Mouse (Mus musculus) c-Kit-positive CD71-negative TER-119-negative erythroid progenitor cells, embryonic 14.5 days (primary cell): ENCODE measurements around the gene Lrrc63.

Experiments used
- DNase-seq: peaks from one replicate; pipeline ENCODE4 v3.0.0-alpha.2; 2013; ENCODE audit warnings: low read depth

Gene Lrrc63

DNA sequence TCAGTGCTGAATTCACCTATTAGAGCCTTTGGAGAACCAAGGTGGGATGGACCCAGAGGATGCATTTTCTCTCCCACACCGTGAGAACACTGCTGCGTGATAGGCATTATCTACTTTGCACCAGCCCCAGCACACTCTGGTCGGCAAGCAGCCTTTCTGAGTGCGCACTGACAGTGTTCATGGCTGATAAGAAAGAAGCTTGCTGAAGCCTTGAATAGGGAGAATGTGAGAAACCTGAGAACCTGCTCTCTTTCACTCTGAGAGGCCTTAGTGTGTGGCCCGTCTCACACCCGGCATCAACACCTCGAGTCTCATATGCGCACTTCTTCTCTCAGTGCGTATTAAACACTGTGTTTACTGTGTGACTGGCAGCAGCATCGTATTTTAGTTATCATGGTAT lies 7.8 kb upstream of the Lrrc63 start:
- peak; percentile 17 for DNase-seq

DNA sequence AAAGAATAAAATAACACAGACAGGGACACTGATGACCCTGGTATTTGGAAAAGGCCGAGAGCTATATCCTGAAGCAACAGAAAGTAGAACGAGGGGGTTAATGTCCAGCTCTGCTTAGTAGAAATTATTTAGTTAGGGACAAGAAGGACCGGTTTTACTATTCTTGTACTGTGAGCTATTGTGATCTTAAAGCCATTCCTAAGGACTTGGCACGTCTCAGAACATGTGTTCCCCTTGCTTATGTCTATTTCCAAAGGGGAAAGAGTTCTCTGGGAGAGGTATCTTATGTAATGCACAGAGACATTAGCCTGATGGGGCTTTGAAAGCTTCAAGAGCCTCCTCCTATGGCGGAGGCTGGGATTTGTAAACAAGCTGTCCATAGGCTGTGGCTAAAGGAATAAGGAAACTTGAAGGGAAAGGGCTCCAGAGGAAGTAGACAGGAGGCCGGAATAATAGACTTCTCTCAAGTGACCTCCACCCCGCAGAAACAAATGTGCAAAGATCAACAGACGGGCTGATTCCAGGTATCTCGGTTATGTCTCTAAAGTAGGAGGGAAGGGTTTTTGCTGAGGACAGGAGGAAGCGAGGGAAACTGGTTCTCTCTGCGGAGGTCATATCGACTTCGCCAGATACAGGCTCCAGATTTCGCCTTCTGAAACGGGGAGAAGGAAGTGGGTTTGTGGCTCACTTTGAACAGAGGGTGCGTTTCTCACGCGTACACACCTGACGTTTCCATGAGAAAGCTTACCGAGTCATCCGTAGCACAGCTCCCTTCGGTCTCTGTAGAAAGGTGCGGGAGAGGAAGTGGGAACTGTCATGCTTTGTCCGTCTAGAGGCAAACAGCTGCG lies 5.7 kb upstream of the Lrrc63 start:
- no peak for DNase-seq

DNA sequence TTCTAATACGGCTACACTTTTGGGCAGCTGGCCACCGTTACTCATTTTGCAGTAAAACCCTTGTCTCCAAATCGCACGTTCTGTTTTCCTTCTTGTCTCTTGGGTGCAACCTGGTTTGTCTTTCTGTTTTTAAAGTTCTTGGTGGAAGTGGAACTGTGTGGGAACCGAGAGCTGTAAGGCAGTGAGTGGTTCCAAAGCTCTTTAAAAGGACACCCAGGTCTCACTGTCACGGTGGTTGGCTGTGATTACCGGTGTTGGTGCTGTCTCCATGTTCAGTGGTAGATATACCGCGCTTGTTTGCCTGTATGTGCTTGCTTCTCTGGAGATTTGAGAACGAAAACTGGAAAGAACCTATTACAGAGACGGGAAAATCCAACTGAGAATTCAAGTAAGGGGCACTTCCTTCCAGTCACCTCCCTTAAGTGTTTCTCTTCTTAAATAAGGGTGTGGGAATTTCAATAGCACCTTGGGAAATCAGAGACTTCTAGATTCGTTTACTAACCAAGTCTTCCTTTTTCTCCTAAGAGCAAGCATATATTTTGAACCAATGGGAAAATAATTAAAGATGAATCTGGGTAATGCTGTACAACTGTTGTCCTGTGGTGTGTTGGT lies 749 bp upstream of the Lrrc63 start:
- DNase-seq: no peak

DNA sequence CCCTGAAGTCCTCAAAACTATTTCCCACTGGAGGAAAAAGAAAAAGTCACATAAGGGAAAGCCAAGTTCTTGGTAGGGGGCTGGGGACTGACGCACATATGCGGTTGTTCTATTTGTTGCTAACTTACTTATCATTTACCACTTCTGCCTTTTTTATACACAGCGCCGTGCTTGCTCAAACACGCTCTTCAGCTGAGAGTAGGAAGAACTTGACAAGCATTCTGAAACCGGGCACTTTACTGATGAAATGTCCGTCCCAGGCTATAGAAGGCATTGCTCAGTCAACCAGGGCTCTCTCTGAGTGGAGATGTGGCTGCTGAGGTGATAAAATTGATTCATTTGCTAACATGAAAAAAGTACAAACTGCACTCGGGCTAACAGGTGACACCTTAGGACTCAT lies 9.0 kb downstream of the Lrrc63 start:
- no peak for DNase-seq

DNA sequence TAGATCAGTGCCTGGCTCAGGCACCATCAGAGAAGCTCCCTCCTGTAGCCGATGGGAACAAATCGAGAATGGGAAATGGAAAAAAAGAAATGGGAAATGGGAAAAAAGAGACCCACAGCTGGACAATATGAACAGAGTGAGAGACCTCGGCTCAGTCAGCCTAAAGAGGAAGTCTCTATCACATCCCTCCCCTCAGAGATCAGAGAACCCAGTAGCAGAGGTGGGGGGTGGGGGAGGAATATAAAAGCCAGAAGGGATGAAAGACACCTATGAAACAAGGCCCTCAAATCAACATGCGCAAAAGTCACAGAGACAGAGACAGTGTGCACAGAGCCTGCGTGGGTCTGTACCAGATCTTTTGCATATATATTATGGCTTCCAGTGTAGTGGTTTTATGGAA lies 27.7 kb downstream of the Lrrc63 start:
- no peak for DNase-seq

DNA sequence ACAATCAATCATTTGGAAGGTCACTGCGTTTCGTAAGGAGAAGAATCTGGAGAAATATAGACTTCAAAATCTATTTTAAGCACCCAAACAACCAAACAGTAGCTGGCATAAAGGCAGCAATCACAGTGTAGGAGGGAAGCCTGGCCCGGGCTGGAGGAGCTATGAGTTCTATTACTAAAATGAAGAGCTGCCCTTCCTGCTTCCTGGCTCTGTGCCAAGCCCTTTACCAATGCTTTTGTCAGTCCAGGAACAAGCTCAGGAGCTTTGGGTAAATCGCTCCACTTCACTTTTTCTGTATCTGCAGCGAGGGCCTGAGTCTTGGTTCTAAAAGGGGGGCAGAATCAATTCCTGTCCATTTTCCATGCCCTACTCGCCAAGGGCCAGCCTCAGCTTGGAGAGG lies 52.7 kb downstream of the Lrrc63 start:
- no peak for DNase-seq

DNA sequence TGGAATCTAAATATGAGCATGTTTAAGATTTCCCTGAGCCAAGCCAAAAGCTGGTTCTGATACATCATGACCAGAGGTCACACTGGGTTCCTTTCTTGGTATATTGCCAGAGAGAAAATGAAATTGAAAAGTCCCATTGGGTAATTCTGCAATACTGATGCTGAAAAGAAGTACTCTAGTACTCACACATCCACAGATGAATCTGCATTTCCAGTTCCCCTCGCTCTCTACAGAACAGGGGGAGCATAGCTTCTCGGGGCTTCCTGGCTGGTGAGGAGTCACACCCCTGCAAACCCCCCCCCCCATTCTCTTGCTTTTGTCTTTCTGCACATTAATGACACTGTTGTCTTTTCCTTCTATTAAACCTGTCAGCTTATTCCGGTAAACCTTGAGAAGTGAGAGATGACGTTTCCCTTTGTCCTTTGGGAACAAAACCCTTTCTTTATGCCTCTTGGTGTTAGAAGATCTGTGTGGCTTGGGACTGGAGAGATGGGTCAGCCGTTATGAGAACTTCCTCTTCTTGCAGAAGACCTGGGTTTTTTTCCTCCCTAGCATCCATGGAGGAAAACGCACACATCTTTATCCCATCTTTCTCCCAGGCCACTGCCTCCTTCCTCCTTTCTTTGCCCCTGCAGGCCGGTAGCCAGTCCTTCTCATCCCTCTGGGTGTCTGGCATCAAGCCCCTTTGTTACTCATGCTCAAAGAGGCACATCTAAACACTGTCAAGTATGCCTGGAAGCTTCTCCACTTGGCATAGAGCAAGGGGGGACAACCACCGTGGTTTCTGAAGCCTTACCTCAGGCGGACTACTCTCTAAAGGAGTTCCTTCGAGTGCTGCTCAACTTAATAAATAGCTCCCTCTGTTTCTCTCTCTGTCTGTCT lies 55.1 kb downstream of the Lrrc63 start:
- no peak for DNase-seq

DNA sequence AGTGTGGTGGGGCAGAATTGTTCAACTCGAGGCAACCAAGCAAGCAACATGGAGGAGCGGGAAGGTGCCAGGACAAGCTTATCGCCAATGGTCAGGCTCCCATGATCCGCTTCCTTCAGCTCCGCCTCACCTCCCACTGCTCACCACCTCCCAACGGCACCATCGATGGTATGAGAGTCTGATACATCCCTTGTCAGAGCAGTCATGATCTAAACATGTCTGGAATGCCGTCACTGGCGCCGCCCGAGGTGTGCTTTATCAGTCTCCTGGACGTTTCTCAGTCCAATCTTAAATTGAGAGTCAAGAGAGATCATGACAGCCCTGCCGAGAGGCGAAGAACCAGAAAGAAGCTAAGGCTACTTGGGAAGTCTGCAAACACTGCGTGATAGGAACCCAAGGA lies 59.6 kb downstream of the Lrrc63 start:
- DNase-seq: no peak

DNA sequence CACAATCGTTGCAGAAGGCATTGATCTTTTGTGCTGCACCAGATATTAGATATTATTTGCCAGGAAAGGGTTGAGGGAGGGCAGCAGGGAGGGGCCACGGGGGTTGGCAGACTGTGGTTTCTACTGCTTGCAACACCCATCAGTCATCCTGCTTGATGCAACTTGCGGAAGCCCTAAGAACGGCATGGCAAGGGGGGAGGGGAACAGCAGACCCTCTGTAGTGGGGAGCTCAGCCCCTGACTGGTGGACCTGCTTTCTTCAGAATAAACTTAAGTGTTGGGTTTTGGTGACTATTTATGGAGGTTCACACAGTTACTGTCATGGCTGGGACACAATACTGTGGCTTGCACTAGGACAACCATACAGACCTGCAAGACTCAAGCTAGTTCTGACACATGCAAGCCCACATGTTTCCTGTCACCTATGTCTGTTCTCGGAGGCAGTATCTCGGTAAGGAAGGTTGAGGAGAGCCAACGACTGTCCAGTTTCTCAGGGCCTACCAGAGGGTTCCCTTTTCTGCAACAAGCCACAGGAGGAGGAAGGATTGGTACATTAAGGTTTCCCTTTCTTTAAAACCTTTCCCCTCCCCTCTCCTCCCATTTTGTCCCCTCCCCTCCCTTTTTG lies 61.2 kb downstream of the Lrrc63 start:
- DNase-seq: peak; percentile 32

DNA sequence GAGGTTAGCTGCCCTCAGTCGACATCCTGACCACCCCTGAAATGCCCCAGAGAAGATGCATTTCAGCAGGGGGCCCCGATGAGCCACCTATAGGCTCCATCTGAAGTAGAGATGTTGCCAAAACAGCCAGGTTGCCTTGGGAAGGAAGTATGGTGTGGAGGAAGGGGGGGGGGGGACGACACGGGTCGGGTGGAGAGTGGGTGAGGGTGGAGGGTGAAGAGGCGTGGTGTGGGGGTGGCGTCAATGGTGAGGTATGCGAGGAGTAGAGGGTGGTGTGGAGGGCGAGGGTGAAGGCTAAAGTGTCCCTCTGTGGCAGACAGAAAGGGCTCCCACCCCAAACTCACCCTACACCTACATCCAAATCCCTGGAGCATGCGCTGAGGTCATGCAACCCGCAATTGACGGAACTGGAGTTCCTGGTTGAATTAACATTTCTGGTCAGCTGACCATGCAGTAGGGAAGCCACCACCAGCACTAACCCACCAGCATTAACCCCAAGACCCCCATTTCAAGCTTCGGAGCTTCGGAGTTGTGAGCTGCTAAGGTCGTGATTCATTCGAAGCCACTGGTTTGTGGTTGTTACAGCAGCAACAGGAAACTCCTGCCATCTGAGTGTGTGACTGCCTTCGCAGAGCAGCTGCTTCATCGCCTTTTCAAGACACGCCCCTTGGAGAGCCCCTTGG lies 62.1 kb downstream of the Lrrc63 start:
- peak; percentile 49 for DNase-seq

DNA sequence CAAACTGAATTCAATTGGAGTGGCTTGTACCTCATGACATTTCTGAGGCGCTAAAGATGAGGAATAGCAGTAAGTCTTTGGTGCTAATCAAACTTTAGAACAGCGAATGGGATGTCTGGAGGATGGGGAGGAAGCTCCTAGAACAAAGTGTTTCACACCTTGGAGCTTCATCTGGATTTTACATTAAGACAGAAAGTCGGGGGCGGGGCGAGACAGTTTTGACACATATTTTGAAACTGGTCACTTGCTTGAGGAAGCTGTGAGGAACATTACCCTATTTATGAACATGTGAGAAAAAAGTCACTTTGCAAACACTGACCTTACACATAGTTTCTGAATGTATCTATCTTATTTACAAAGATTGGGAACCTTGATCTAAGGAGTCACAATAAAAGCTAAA lies 65.5 kb downstream of the Lrrc63 start:
- no peak for DNase-seq

DNA sequence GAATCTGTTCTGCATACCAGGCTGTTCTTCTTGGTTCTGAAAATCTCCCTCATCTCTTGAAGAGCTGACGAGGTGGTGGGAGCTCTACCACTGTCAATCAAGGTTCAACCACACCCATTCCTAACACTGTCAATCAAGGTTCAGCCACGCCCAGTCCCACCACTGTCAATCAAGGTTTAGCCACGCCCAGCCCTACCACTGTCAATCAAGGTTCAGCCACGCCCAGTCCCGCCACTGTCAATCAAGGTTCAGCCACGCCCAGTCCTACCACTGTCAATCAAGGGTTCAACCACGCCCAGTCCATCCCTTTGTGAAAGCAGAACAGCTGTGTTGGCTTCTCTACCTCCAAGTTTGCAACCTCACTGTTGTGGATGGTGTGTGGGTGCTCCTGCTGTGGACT lies 66.2 kb downstream of the Lrrc63 start:
- DNase-seq: peak; percentile 10

DNA sequence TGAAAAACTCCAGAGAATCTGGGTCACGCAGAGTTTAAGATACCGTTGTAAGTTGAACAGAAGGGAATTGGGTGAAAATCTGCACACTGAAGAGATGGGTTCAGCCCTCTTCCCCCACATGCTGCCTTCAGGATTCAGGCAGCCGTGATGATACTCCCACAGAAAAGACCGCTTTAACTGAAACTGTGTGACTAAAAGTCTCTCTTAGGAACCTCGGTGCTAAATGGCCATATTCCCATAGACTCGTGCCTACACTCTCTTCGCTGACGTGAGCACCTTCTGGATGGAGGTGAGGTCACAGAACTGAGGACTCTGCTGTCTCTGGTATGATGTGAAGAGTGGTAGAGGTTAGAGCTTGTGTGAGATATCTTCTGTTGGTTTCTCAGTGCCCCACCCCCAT lies 66.7 kb downstream of the Lrrc63 start:
- no peak for DNase-seq

DNA sequence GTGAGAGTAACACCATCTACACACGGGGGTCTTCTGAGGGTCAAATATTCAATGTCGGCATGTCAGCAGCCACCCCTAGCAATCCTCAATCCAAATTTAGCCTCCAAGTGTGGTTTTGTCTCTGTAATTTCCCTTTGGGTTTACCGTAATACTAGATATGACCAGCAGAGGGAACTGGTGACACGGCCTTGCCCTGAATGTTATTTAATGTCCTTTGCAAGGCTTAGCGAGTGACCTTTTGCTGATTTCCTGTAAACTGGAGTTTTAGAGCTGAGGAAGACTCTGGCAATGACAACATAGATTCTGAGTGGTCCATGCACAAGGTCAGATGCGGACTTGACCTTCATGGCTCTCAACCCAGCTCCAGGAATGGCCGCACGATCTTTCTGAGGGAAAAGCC lies 70.1 kb downstream of the Lrrc63 start:
- peak; percentile 62 for DNase-seq

DNA sequence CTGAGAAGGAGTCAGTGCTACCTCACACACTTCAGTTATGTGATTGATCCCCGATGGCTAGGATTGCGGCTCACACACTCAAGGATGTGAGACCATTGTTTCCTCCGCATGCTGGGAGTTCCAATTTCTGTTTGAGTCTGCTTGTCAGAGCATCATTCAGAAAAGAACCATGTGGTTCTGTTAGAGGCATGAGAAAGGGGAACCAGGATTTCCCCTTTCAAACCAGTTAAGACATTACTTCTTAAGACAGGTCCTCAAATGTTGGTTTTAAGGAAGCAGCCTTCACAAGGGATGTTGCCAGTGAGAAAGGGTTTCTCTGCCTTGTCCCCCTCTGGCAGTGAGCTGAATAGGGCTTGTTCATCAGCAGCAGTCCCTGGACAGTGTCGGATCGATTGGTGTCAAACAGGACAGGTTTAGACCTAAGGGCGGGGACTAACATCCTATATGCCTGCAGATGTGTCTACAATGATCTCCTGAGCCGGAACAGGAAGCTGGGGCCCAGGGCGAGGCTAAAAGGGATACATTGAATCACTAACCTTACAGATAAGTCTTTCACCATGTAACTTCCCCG lies 73.7 kb downstream of the Lrrc63 start:
- DNase-seq: peak; percentile 28

DNA sequence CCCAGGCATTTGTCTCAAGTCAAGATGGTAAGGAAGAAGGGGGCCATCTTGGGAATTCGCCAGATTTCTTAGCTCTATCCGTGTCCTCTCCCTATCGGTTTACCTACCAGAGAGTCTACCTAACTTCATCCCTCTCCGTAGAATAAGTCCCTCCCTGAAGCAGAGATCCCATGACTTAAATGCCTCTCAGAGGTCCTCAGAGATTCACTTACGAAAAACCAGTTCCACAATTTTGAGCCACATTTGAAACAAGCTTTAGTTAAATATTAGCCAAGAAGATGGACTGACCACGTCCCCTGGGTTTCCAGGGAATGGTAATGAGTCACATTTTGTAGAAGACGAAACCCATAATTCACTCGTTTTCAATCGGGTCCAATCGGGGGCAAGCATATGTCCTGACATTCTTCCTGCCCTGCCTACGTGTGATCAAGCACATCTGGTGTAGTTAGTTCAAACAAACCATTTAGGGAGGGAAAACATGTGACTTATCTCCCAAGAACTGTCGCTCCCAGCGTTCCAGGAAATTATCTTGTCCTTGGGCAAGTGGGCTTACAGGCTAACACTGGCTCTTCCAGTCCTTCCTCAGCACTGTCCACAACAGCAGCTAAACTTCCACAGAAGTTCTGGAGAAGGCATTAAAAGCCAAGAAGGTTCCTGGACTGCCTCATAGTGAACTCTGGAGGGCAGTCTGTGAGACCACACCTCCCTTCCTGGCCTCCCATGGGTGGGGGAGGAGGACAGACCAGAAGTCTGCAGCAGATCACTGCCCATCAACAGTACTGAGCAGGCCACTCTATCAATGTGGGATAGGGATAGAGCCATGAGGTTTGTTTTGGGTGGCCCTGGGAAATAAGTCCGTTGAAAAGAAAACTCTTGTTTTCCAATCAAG lies 76.0 kb downstream of the Lrrc63 start:
- DNase-seq: no peak

DNA sequence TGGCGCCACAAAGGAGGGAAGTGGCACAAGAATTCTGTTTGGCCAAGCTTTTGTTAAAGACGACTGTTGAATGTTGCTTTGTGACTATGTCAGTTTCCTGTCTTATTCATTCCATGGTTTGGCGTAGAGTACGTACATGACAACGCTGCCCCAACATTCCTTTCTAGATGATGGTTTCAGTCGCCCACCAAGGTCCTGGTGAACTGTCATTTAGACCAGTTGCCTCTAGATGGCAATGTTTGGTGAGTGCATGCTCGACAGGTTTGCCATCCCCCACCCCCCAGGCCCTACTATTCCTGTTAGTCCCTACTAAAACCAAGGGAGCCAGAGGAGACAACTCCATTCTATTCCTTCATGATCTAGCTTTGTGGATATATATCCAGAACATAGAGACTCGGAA lies 78.2 kb downstream of the Lrrc63 start:
- no peak for DNase-seq

DNA sequence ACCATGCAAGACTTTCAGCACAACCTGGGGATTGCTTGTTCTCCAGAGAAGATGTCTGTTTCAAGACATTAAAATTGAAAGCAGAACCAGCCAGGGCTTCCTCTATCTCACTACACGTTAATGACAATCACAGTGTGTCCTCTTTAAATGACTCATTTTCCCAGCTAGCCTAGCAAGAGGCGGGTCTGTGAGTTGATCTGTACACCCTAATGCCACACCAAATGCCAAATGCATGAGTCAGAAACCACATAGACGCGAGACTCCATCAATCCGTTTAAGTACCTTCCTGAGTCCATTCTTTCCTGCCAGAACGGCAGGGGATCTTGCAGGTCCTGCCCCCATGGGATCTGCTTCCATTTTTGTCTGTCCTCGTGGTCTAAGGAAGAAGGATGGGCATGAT lies 85.5 kb downstream of the Lrrc63 start:
- DNase-seq: no peak

DNA sequence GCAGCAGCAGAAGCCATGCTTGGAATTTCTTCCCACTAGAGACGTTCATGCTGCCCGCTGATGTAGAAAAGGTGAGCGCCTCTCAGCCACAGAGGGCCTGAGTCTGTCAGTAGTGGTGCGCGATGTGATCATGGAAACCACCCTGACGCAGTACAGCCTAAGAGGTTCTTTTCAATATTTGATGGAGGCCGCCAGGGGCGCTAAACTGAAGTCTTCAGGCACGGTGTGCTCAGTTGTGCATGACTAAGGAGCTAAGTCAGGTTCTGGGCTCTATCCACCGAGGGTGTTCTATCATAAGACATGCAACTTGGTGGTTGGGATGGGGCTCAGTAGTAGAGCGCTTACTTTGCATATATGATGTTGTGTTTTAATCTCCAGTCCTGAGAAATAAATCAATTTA lies 95.2 kb downstream of the Lrrc63 start:
- DNase-seq: no peak
